Mouse (Mus musculus) embryonic facial prominence, embryonic 14.5 days (tissue): ENCODE data around the gene Fam193a. TPM values are rescaled to one million over a fixed set of nuclear protein-coding genes. Genes with fewer than 3 reads are reported as not detected.

Experiments used
- ATAC-seq: fragments of 200-750 bp; cut with Nextera tagmentation; 2 replicates; pipeline ENCODE4 v1.8.0; 2017; ENCODE audit warnings: low read depth, moderate number of reproducible peaks, moderate TSS enrichment
- DNase-seq: peaks from one replicate; pipeline ENCODE4 v3.0.0-alpha.2; 2015; ENCODE audit warnings: low spot score
- H3K27ac ChIP-seq: fragments of 300-500 bp; sonication (generic); replicated peaks from 2 replicates; pipeline ENCODE4 v1.5.1; 2014; ENCODE audit warnings: low read depth, mild to moderate bottlenecking, low read length, moderate library complexity
- H3K27me3 ChIP-seq: fragments of 300-500 bp; sonication (generic); replicated peaks from 2 replicates; pipeline ENCODE4 v1.6.1; 2014; ENCODE audit warnings: low read length; ENCODE audit not compliant: control insufficient read depth, insufficient read depth
- H3K36me3 ChIP-seq: fragments of 300-500 bp; sonication (generic); 2 replicates; pipeline ENCODE4 v1.6.1; 2014; ENCODE audit warnings: low read length, mixed read lengths; ENCODE audit not compliant: control insufficient read depth, insufficient read depth
- H3K4me1 ChIP-seq: fragments of 300-500 bp; sonication (generic); 2 replicates; pipeline ENCODE4 v1.6.1; 2014; ENCODE audit warnings: antibody characterized with exemption, low read length; ENCODE audit not compliant: control insufficient read depth, insufficient read depth
- H3K4me2 ChIP-seq: fragments of 300-500 bp; sonication (generic); 2 replicates; pipeline ENCODE4 v1.6.1; 2014; ENCODE audit warnings: low read depth, mild to moderate bottlenecking, low read length, moderate library complexity, mixed read lengths
- H3K4me3 ChIP-seq: fragments of 300-500 bp; sonication (generic); 2 replicates; pipeline ENCODE4 v1.5.1; 2014; ENCODE audit warnings: low read depth, mild to moderate bottlenecking, low read length
- H3K9ac ChIP-seq: fragments of 300-500 bp; sonication (generic); 2 replicates; pipeline ENCODE4 v1.6.1; 2014; ENCODE audit warnings: low read depth, mild to moderate bottlenecking, low read length, moderate library complexity, mixed read lengths
- H3K9me3 ChIP-seq: fragments of 300-500 bp; sonication (generic); 2 replicates; pipeline ENCODE4 v1.6.1; 2016; ENCODE audit warnings: low read length; ENCODE audit not compliant: control insufficient read depth
- WGBS: fragments of 180-500 bp; shearing (Covaris S2); extraction: QIAGEN DNeasy Blood & Tissue Kit; methylation state at CpG from one replicate; pipeline ENCODE4 v1.1.7; 2014; 5-methylcytosine and 5-hydroxymethylcytosine counted together
- polyA plus RNA-seq: library from polyadenylated mRNA; unstranded; fragments of >200 nt; fragmentation: Nextera tagmentation; extraction: Ambion mirVana; gene quantifications from 2 replicates; pipeline ENCODE4 v1.2.1, GENCODE M21; 2014

Gene Fam193a
- polyA plus RNA-seq, 1 experiment from 2014 or later = 15.2 TPM

DNA sequence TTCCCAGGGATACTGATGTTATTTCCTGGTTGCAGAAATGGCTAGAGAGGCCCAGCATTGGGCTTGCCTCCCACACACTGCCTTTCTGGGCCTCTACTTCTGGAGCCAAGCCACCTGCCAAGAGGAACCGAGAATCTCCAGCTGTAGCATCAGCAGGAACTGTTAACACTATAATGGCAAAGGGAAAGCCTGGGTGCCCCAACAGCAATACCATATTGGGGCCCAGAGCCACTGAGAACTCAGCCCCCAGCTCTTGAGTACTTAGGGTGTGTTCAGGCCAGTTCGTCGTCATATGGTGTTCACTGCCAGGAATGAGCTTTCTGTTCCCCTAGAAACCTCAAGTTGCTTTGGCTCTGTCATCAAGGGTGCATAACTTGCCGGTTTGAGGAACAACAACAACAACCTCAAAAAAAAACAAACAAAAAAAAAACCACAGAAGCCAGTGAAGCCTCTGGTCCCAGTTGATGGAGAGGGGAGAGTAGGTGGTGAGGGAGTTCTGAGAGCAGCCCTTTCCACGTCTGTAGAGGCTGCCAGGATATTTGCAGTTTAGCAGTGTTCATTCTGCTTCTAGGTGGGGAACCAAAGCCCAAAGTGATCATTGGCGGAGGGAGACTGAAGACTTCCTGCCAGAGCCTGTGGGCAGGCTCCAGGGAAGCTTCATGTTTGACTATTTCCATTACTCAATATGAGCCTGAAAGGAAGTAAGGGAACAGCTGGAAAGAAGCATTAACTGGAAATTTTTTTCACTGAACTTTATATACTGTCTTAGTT lies 117.8 kb downstream of the Fam193a start:
- 70% methylated on average over 6 of the region's 6 CpGs for WGBS
- DNase-seq (peak; percentile 19), ATAC-seq (no peak)
- Histone ChIP-seq H3K9ac (no peak overlapping the region), H3K36me3 (peaks cover 31% of the 10 kb centered on the region), H3K9me3 (no peaks in the 10 kb centered on the region), H3K4me3 (no peak overlapping the region), H3K4me1 (no peaks in the 10 kb centered on the region), H3K27me3 (no peaks in the 10 kb centered on the region), H3K4me2 (no peak overlapping the region), H3K27ac (peak overlapping the region; percentile 3)

DNA sequence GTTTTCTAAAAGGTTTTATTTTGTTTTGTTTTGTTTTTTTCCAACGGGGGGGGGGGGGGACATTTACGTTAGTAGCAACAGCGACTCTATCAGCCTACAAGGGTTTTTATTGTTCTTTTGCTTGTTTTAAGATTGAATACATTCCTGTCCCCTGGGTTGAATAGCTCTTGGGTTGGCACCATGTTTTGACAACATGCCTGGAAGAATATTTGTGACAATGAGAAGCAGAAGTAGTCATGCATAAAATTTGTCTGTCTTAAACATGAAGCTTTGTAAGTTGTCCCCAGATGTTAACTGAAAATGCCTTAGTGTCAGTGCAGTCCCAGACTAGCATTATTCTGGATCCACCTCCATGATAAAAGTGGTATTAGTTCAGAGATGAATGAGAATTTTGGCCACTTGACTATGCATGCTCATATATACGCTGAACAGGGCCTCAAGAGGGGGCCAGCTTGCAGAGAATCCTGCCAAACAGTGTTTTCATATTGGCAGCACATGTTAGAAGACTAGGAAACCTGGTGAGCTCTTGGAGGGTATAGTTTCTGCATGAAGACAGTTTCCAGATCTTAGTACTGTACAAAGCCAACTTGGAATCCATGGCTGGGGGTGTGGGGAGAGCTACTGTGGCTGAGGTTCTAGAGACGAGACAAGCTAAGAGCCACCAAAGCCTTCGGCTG lies 119.1 kb downstream of the Fam193a start:
- 54% methylated on average over 6 of the region's 6 CpGs for WGBS
- no peaks in the 10 kb centered on the region for H3K4me1 ChIP-seq
- peaks cover 27% of the 10 kb centered on the region for H3K36me3 ChIP-seq
- DNase-seq (peak; percentile 59), ATAC-seq (peak; percentile 20; the same call in 1 of the 2 replicates)
- no peak overlapping the region for H3K4me3 ChIP-seq
- H3K9me3 ChIP-seq = no peaks in the 10 kb centered on the region
- H3K27me3 ChIP-seq = no peaks in the 10 kb centered on the region
- H3K27ac ChIP-seq = 0 out of 2 replicates have a peak overlapping the region, but pooled peaks have one; percentile 48
- H3K4me2 ChIP-seq = no peak overlapping the region
- H3K9ac ChIP-seq = no peak overlapping the region

GRCm38 (mm10) chr5:34489418-34489787 lies 119.7 kb downstream of the Fam193a start:
- Histone ChIP-seq H3K9ac (no peak overlapping the region), H3K4me2 (no peak overlapping the region), H3K9me3 (no peaks in the 10 kb centered on the region), H3K36me3 (peaks cover 27% of the 10 kb centered on the region), H3K27ac (no peak overlapping the region), H3K4me3 (no peak overlapping the region), H3K27me3 (no peaks in the 10 kb centered on the region), H3K4me1 (no peaks in the 10 kb centered on the region)
- WGBS = 87% methylated on average over 3 of the region's 3 CpGs
- ATAC-seq (no peak), DNase-seq (no peak)

- DNase-seq (no peak), ATAC-seq (no peak)
Observed at GRCm38 (mm10) chr5:34496745-34497144, 127.0 kb downstream of the Fam193a start.

DNA sequence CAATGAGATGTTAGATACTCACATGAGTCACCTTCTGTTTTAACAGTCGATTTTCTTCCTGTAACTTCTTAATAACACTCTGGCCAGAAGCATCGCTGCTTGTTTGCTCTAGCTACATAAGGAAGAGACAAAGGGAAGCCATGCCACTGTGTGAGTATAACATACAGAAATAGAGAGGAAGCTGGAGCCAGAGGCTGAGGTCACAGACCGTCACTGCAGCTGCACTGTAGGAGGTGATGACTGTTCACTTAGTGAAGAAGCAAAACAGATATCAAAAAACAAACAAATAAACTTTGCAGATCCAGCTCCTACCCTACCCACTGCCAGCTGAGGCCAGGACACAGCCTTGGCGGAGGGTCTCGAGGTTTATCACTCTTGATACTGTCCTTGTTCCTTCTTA lies 131.2 kb downstream of the Fam193a start:
- Histone ChIP-seq H3K9ac (no peak overlapping the region), H3K36me3 (peaks cover 16% of the 10 kb centered on the region; the same call in 1 of the 2 replicates), H3K4me3 (no peak overlapping the region), H3K4me1 (no peaks in the 10 kb centered on the region), H3K27ac (no peak overlapping the region), H3K4me2 (no peak overlapping the region), H3K9me3 (no peaks in the 10 kb centered on the region), H3K27me3 (no peaks in the 10 kb centered on the region)
- 82% methylated on average over 5 of the region's 5 CpGs for WGBS
- ATAC-seq (no peak), DNase-seq (no peak)

More at GRCm38 (mm10) chr5:34496745-34497144, 127.0 kb downstream of the Fam193a start:
- H3K4me3 ChIP-seq = no peak overlapping the region
- H3K4me2 ChIP-seq = no peak overlapping the region
- H3K27ac ChIP-seq = no peak overlapping the region
- no peaks in the 10 kb centered on the region for H3K4me1 ChIP-seq
- WGBS = 77% methylated on average over 6 of the region's 6 CpGs
- H3K9ac ChIP-seq = no peak overlapping the region
- no peaks in the 10 kb centered on the region for H3K9me3 ChIP-seq
- H3K27me3 ChIP-seq = no peaks in the 10 kb centered on the region
- peaks cover 16% of the 10 kb centered on the region; the same call in 1 of the 2 replicates for H3K36me3 ChIP-seq

GRCm38 (mm10) chr5:34501588-34501987 lies 131.9 kb downstream of the Fam193a start:
- DNase-seq (no peak), ATAC-seq (no peak)
- no peak overlapping the region for H3K27ac ChIP-seq
- no peak overlapping the region for H3K9ac ChIP-seq
- H3K27me3 ChIP-seq = no peaks in the 10 kb centered on the region
- H3K36me3 ChIP-seq = peaks cover 11% of the 10 kb centered on the region; the same call in 1 of the 2 replicates
- no peaks in the 10 kb centered on the region for H3K4me1 ChIP-seq
- H3K4me3 ChIP-seq = no peak overlapping the region
- WGBS = 86% methylated on average over 3 of the region's 3 CpGs
- no peak overlapping the region for H3K4me2 ChIP-seq
- no peaks in the 10 kb centered on the region for H3K9me3 ChIP-seq

- Histone ChIP-seq H3K9me3 (no peaks in the 10 kb centered on the region), H3K27me3 (no peaks in the 10 kb centered on the region), H3K9ac (no peak overlapping the region), H3K36me3 (peaks cover 11% of the 10 kb centered on the region; the same call in 1 of the 2 replicates), H3K27ac (no peak overlapping the region), H3K4me1 (no peaks in the 10 kb centered on the region), H3K4me2 (no peak overlapping the region), H3K4me3 (no peak overlapping the region)
- WGBS = 81% methylated on average over 1 of the region's 1 CpGs
- no peak for ATAC-seq
- no peak for DNase-seq
Observed at GRCm38 (mm10) chr5:34502411-34502810, 132.7 kb downstream of the Fam193a start.

- Histone ChIP-seq H3K4me1 (no peaks in the 10 kb centered on the region), H3K36me3 (peaks cover 11% of the 10 kb centered on the region; the same call in 1 of the 2 replicates), H3K27me3 (no peaks in the 10 kb centered on the region), H3K4me3 (no peak overlapping the region), H3K27ac (no peak overlapping the region), H3K9me3 (no peaks in the 10 kb centered on the region), H3K4me2 (no peak overlapping the region), H3K9ac (no peak overlapping the region)
- 88% methylated on average over 6 of the region's 6 CpGs for WGBS
- no peak for ATAC-seq
- DNase-seq = no peak
Observed at GRCm38 (mm10) chr5:34502821-34503220, 133.1 kb downstream of the Fam193a start.
